Mouse (Mus musculus) MEL (cell line): Measurements from ENCODE around the gene Rbks. TPM values are rescaled to one million over a fixed set of nuclear protein-coding genes. Genes with fewer than 3 reads are reported as not detected.

Experiments
- DNase-seq: peaks from one replicate; pipeline ENCODE4 v3.0.0; 2011; ENCODE audit warnings: low read depth, low spot score
- H3K27ac ChIP-seq: 2 replicates; pipeline ENCODE4 v1.5.1; 2012; ENCODE audit warnings: low read depth, mild to moderate bottlenecking, control low read depth, low read length, moderate library complexity; ENCODE audit not compliant: control insufficient read depth
- H3K27me3 ChIP-seq, 2 experiments: fragments of 150-350 bp in 1 of 2; sonication (generic) in 1 of 2; 2 replicates each; pipeline ENCODE4 v1.6.1; 2012; ENCODE audit warnings: low read length in 2 of 2, mild to moderate bottlenecking in 2 of 2, improper control_type of control experiment in 1 of 2, moderate library complexity in 1 of 2; ENCODE audit not compliant: insufficient read depth in 2 of 2, control insufficient read depth in 1 of 2
- H3K36me3 ChIP-seq, 2 experiments: 2 replicates each; pipeline ENCODE4 v1.6.1; 2012 to 2014; ENCODE audit warnings: low read length in 2 of 2, improper control_type of control experiment in 1 of 2, inconsistent platforms in 1 of 2, mild to moderate bottlenecking in 1 of 2; ENCODE audit not compliant: insufficient read depth in 2 of 2, control insufficient read depth in 1 of 2
- H3K4me1 ChIP-seq, 2 experiments: fragments of 150-350 bp in 1 of 2; sonication (generic) in 1 of 2; 2 replicates each; pipeline ENCODE4 v1.6.1; 2012; ENCODE audit warnings: low read length in 2 of 2, improper control_type of control experiment in 1 of 2, mild to moderate bottlenecking in 1 of 2; ENCODE audit not compliant: insufficient read depth in 2 of 2, control insufficient read depth in 1 of 2
- H3K4me3 ChIP-seq, 2 experiments: fragments of 150-350 bp in 1 of 2; sonication (generic) in 1 of 2; 2 replicates each; pipeline ENCODE4 v1.5.1; 2012; ENCODE audit warnings: low read depth in 2 of 2, low read length in 2 of 2, mild to moderate bottlenecking in 2 of 2, moderate library complexity in 2 of 2, control low read depth in 1 of 2, improper control_type of control experiment in 1 of 2; ENCODE audit not compliant: control insufficient read depth in 1 of 2, insufficient read depth in 1 of 2
- H3K79me2 ChIP-seq: 2 replicates; pipeline ENCODE4 v1.6.1; 2012; ENCODE audit warnings: mild to moderate bottlenecking, low read length, moderate library complexity; ENCODE audit not compliant: control insufficient read depth, poor library complexity, insufficient read depth
- H3K9ac ChIP-seq: 2 replicates; pipeline ENCODE4 v1.6.1; 2012; ENCODE audit warnings: low read depth, mild to moderate bottlenecking, control low read depth, low read length, moderate library complexity; ENCODE audit not compliant: control insufficient read depth, poor library complexity, severe bottlenecking
- H3K9me3 ChIP-seq: fragments of 150-350 bp; sonication (generic); replicated peaks from 2 replicates; pipeline ENCODE4 v1.6.1; 2012; ENCODE audit warnings: mild to moderate bottlenecking, low read length, improper control_type of control experiment, moderate library complexity; ENCODE audit not compliant: insufficient read depth
- CHD2 ChIP-seq: IDR thresholded peaks from 2 replicates; pipeline ENCODE4 v1.6.1; 2011; ENCODE audit warnings: low read length, improper control_type of control experiment
- EP300 ChIP-seq, 2 experiments: IDR thresholded peaks; 2 replicates each; pipeline ENCODE4 v1.6.1; 2011; ENCODE audit warnings: improper control_type of control experiment in 2 of 2, low read length in 2 of 2, low read depth in 1 of 2, mild to moderate bottlenecking in 1 of 2
- ETS1 ChIP-seq: IDR thresholded peaks from 2 replicates; pipeline ENCODE4 v1.6.1; 2012; ENCODE audit warnings: low read depth, mild to moderate bottlenecking, inconsistent platforms, low read length, improper control_type of control experiment, moderate library complexity
- GABPA ChIP-seq: IDR thresholded peaks from 2 replicates; pipeline ENCODE4 v1.6.1; 2012; ENCODE audit warnings: low read depth, mild to moderate bottlenecking, inconsistent platforms, low read length, improper control_type of control experiment, moderate library complexity
- GATA1 ChIP-seq: IDR thresholded peaks from 2 replicates; pipeline ENCODE4 v1.6.1; 2011; ENCODE audit warnings: low read depth, low read length, improper control_type of control experiment
- HCFC1 ChIP-seq: IDR thresholded peaks from 2 replicates; pipeline ENCODE4 v1.6.1; 2012; ENCODE audit warnings: low read depth, mild to moderate bottlenecking, inconsistent platforms, low read length, improper control_type of control experiment, moderate library complexity
- JUND ChIP-seq: IDR thresholded peaks from 2 replicates; pipeline ENCODE4 v1.6.1; 2011; ENCODE audit warnings: low read depth, mild to moderate bottlenecking, improper control_type of control experiment, low read length
- MAZ ChIP-seq: IDR thresholded peaks from 2 replicates; pipeline ENCODE4 v1.6.1; 2012; ENCODE audit warnings: low read depth, mild to moderate bottlenecking, inconsistent platforms, low read length, improper control_type of control experiment
- MEF2A ChIP-seq: IDR thresholded peaks from 2 replicates; pipeline ENCODE4 v1.6.1; 2014; ENCODE audit warnings: low read depth, mild to moderate bottlenecking, inconsistent platforms, low read length, improper control_type of control experiment; ENCODE audit not compliant: poor library complexity, insufficient replicate concordance, severe bottlenecking; ENCODE audit errors: extremely low read depth
- MXI1 ChIP-seq: IDR thresholded peaks from 2 replicates; pipeline ENCODE4 v1.6.1; 2011; ENCODE audit warnings: mild to moderate bottlenecking, low read depth, low read length, improper control_type of control experiment
- MYB ChIP-seq: IDR thresholded peaks from 2 replicates; pipeline ENCODE4 v1.6.1; 2011; ENCODE audit warnings: mild to moderate bottlenecking, low read depth, low read length, improper control_type of control experiment
- NRF1 ChIP-seq: IDR thresholded peaks from 2 replicates; pipeline ENCODE4 v1.6.1; 2014; ENCODE audit warnings: low read depth, mild to moderate bottlenecking, inconsistent platforms, low read length, improper control_type of control experiment, moderate library complexity; ENCODE audit not compliant: poor library complexity, insufficient read depth, severe bottlenecking
- SIN3A ChIP-seq: IDR thresholded peaks from 2 replicates; pipeline ENCODE4 v1.6.1; 2012; ENCODE audit warnings: low read length, improper control_type of control experiment, inconsistent platforms
- TBP ChIP-seq: IDR thresholded peaks from 2 replicates; pipeline ENCODE4 v1.8.0; 2011; ENCODE audit warnings: low read depth, low read length, improper control_type of control experiment
- TCF12 ChIP-seq: IDR thresholded peaks from 2 replicates; pipeline ENCODE4 v1.6.1; 2014; ENCODE audit warnings: low read depth, mild to moderate bottlenecking, inconsistent platforms, low read length, improper control_type of control experiment, moderate library complexity
- UBTF ChIP-seq: IDR thresholded peaks from 2 replicates; pipeline ENCODE4 v1.6.1; 2012; ENCODE audit warnings: low read depth, mild to moderate bottlenecking, inconsistent platforms, low read length, improper control_type of control experiment, moderate library complexity, borderline replicate concordance; ENCODE audit not compliant: insufficient read depth
- USF1 ChIP-seq: IDR thresholded peaks from 2 replicates; pipeline ENCODE4 v1.6.1; 2014; ENCODE audit warnings: low read depth, mild to moderate bottlenecking, inconsistent platforms, low read length, improper control_type of control experiment, moderate library complexity
- ZC3H11A ChIP-seq: IDR thresholded peaks from 2 replicates; pipeline ENCODE4 v1.6.1; 2012; ENCODE audit warnings: low read depth, mild to moderate bottlenecking, inconsistent platforms, low read length, improper control_type of control experiment
- ZNF384 ChIP-seq: IDR thresholded peaks from 2 replicates; pipeline ENCODE4 v1.6.1; 2012; ENCODE audit warnings: low read depth, mild to moderate bottlenecking, inconsistent platforms, low read length, improper control_type of control experiment
- polyA plus RNA-seq, 2 experiments: library from polyadenylated mRNA; stranded (reverse) in 1 of 2; unstranded in 1 of 2; fragments of >175 nt in 1 of 2; fragments of >200 nt in 1 of 2; gene quantifications; 2 replicates each; pipeline versions ENCODE4 v1.2.1 to v1.2.4; 2012; ENCODE audit warnings: low replicate concordance in 2 of 2, low read depth in 1 of 2; ENCODE audit not compliant: insufficient read length in 2 of 2, insufficient read depth in 1 of 2, missing spikeins in 1 of 2
- total RNA-seq: library from RNA; depleted of rRNA; stranded (reverse); fragments of 300-350 nt; gene quantifications from 2 replicates; pipeline ENCODE4 v1.2.3, GENCODE M21; 2012

Rbks gene
- total and polyA plus RNA-seq, 3 experiments = 34.3 to 47.4 TPM; not detected in 1

DNA sequence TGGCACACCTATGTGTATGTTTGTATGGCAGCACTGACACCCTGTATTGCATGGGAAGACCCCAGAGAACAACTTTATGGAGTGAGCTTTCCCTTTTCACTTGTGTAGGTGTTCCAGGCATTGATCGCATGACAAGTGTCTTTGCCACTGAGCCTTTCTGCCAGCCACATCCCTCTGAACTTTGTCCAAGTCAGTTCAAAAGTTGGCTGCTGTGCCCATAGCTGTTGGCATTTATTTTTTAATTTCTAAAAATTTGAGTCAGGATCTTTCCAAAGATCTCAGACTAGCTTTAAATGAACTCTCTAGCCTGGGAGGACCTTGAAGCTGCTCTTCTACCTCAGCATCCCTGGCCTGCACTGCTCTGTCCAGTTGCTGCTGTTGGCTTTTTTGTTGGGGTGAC, 44.5 kb upstream of the Rbks start:
- no peak overlapping the region for H3K27ac ChIP-seq
- no peaks in the 10 kb centered on the region for H3K36me3 ChIP-seq
- no peaks in the 10 kb centered on the region for H3K27me3 ChIP-seq
- H3K9ac ChIP-seq = no peak overlapping the region
- H3K4me3 ChIP-seq = no peak overlapping the region
- no peaks in the 10 kb centered on the region for H3K79me2 ChIP-seq
- no peaks in the 10 kb centered on the region for H3K9me3 ChIP-seq
- no peaks in the 10 kb centered on the region for H3K4me1 ChIP-seq
- TF ChIP-seq TBP (no peak), ZC3H11A (no peak), MEF2A (no peak), MAZ (no peak), GABPA (no peak), HCFC1 (no peak), MXI1 (no peak)
- TF ChIP-seq, all 39 proteins: peak for 0
- no peak for DNase-seq

DNA sequence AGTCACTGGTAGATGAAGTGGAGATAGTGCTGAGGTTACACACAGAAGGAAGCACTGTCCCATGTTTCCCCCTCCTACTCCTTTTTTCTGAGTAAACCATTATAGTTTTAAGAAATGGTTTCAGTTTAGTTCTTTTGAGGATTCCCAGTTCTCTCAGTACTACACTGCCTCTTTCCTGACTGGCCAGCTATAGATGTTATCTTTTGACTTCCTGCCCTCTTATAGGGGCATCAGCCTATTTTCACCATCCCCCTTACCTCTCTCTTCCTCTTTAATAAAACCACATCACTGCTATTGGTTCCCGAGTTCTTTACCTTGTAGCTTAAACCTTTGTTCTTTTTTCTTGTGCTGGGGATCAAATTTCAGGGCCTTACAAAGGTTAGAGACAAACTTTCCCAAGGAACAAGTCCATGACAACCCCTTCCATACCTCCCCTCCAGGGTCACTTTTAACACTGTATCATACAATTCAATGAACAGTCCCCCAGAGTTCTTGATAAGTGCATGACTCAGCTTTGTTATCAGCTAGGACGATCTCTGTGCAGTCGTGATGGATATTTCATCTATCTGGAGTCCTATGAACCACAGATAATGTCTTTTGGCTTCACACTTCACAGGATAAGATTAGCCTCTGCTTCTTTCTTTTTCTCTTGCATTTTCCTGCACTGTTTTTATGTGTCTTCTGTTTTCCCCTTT, 35.4 kb upstream of the Rbks start:
- peaks cover 0 to 25% of the 10 kb centered on the region in 2 experiments; a peak in 2 of 4 replicates for H3K36me3 ChIP-seq
- peak; percentile 64 for DNase-seq
- H3K27me3 ChIP-seq = no peaks in the 10 kb centered on the region
- H3K9me3 ChIP-seq = no peaks in the 10 kb centered on the region
- no peak overlapping the region for H3K4me3 ChIP-seq
- H3K27ac ChIP-seq = peak overlapping the region; percentile 51
- H3K9ac ChIP-seq = no peak overlapping the region
- peaks cover 10 to 16% of the 10 kb centered on the region in 2 experiments for H3K4me1 ChIP-seq
- peak; percentile 68; the same call in 1 of the 2 replicates for TF ChIP-seq JUND
- TF ChIP-seq EP300 (IDR thresholded peaks at IDR 0.05; ENCODE audit: low read depth in 1 of 2, low read length in 2 of 2) = peak; percentile 63 to 73
- TF ChIP-seq NRF1 = no peak
- no peak; the same call in 1 of the 2 replicates for TF ChIP-seq SIN3A
- TF ChIP-seq HCFC1 = no peak
- TF ChIP-seq CHD2 = peak; percentile 23; the same call in 1 of the 2 replicates
- 0 out of 2 replicates have a peak, but pooled peaks have one; percentile 13 for TF ChIP-seq MYB
- TF ChIP-seq ETS1 = peak; percentile 60
- no peak; the same call in 1 of the 2 replicates for TF ChIP-seq MAZ
- peak; percentile 23; the same call in 1 of the 2 replicates for TF ChIP-seq ZC3H11A
- no peak for TF ChIP-seq UBTF
- TF ChIP-seq GATA1 = peak; percentile 96
- TF ChIP-seq TCF12 = peak; percentile 23; the same call in 1 of the 2 replicates
- no peak for TF ChIP-seq USF1
- TF ChIP-seq ZNF384 = no peak
- H3K79me2 ChIP-seq = 0 out of 2 replicates have a peak, but pooled peaks cover 1% of the 10 kb centered on the region
